Mouse (Mus musculus) liver, adult 2 months (tissue): ENCODE measurements around the gene Sdhaf4.

Experiments used
- CTCF ChIP-seq: fragments of 200-500 bp; IDR thresholded peaks from 2 replicates; pipeline ENCODE4 v1.5.1; 2011; ENCODE audit warnings: low read depth, low read length, control low read depth
- POLR2A ChIP-seq: fragments of 200-500 bp; IDR thresholded peaks from 2 replicates; pipeline ENCODE4 v1.6.1; 2011; ENCODE audit warnings: low read length, control low read depth; ENCODE audit not compliant: insufficient read depth; ENCODE audit errors: extremely low read depth

DNA sequence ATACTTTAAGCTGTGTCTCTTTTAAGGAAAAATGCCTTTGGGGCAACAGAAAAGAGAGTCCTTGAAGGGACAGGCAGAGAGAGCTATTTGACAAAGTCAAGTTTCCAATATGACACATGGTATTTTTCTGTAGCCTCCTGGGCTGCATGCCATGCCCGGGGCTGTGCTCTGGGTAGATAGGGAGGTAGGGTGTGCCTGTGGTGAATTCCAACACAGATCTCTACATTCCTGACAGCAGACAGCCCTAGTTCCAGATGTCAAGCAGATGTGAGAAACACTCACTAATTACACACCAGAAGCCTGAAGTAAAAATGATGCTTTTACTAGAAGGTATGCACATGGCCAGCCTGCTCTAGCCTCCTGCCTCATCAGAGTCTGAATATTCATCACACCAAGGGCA, 39.2 kb downstream of the Sdhaf4 start:
- no peak for TF ChIP-seq CTCF
- no peak for TF ChIP-seq POLR2A
